Mouse (Mus musculus): ENCODE results near the gene Zfp787. TPM values are rescaled to one million over a fixed set of nuclear protein-coding genes. Genes with fewer than 3 reads are reported as not detected.

Gene Zfp787
- total RNA-seq (2023) = 10 to 100 TPM; 26.3 to 35.3 TPM

GRCm38 (mm10) chr7:6155901-6156411 lies at the start of gene Zfp787:
Zfp787 (minus strand) TSS chr7:6155997.

GRCm38 (mm10) chr7:6196790-6197189 lies 41.0 kb upstream of the Zfp787 start, which contains the start of gene Galp:
Galp (plus strand) TSS chr7:6197090.

GRCm38 (mm10) chr7:6172006-6172649 lies 16.3 kb upstream of the Zfp787 start, which contains the start of gene Zfp444:
Zfp444 (plus strand) TSS chr7:6172226.

Other genes starting within 250 kb of the Zfp787 start
- gene Vmn1r65, start 145.0 kb downstream of the Zfp787 start, total RNA-seq (2023) = not detected
- gene Nlrp4c, start 110.8 kb downstream of the Zfp787 start, total RNA-seq (2023) = not detected
- gene Zfp444, start 16.2 kb upstream of the Zfp787 start, total RNA-seq (2023) = 10 to 100 TPM; 29.4 to 32.8 TPM
- gene Galp, start 41.1 kb upstream of the Zfp787 start, total RNA-seq (2023) = not detected
- gene Zscan5b, start 66.3 kb upstream of the Zfp787 start, total RNA-seq (2023) = not detected
- gene Epp13, start 96.7 kb upstream of the Zfp787 start, total RNA-seq (2023) = not detected
- 1 to 10 TPM; 6.7 TPM for gene Zfp667, start 130.6 kb upstream of the Zfp787 start, total RNA-seq (2023)
- gene Zfp583, start 175.3 kb upstream of the Zfp787 start, total RNA-seq (2023) = 1 to 10 TPM; 2.0 to 2.7 TPM
- under 1 TPM; 0.50 to 0.55 TPM for gene Gm3854, start 187.8 kb upstream of the Zfp787 start, total RNA-seq (2023)
- gene Zfp78, start 207.3 kb upstream of the Zfp787 start, total RNA-seq (2023) = 1 to 10 TPM; 2.2 to 3.1 TPM
- 1 to 10 TPM; 5.5 to 7.0 TPM for gene Zfp28, start 227.3 kb upstream of the Zfp787 start, total RNA-seq (2023)
- gene Smim17, start 242.7 kb upstream of the Zfp787 start, total RNA-seq (2023) = not detected

Measured in T-cell, adult 66 days (primary cell).